Mouse (Mus musculus) cerebellum, adult 18-20 months (tissue): ENCODE measurements at regions not wholly inside any gene's neighbourhood (a gene's known extent, or its start where the extent isn't known, plus 50 kb on each side); places are given as distances from the start of the nearest gene placed in this dataset.

Experiments used
- DNase-seq, 2 experiments: peaks; one replicate each; pipeline ENCODE4 v3.0.0; 2021

GRCm38 (mm10) chr6:100517662-100518061, 153.3 kb downstream of the Shq1 start:
- DNase-seq, result no peak

GRCm38 (mm10) chr6:100512676-100513075, 158.3 kb downstream of the Shq1 start:
- DNase-seq, result peak; percentile 22 to 28

- no peak for DNase-seq
Observed at GRCm38 (mm10) chr6:100510676-100511075, 160.3 kb downstream of the Shq1 start.

DNA sequence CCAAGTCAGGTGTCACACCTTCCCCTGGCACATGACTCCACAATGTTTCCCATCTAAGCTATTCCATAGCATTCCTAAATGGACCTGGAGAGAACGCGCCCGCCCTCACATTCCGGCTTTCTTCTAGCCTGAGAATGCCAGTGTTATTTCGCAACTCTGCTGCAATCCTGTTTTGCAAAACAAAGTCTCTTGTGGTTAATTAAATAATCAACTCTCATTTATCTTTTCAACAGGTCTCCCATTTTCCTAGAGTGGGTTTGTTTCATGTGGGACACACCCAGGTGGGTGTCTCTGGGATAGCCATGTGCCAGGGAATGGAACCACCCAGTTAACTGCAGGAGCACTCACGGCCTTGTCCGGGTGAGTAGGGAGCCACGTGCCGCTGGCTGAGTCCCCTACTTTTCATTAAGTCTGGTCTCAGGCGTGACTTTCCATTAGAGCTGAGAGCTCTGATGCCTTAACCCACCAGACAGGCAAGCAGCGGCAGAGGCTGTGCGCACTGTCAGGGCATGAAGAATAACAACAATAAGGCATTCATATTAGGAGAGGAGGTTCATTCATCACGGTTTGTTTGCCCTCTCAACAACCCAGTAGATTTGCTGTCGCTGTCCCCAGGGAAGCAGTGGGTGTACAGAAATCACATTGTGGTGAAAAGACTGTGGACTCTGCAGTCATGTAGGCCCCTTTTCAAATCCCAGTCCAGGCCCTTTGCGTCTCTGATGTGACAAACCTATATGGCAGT, 165.3 kb downstream of the Shq1 start:
- no peak for DNase-seq

- DNase-seq, result peak; percentile 90 to 91
Observed at GRCm38 (mm10) chr6:100502961-100503782, 167.8 kb downstream of the Shq1 start.

- no peak for DNase-seq
Observed at GRCm38 (mm10) chr6:100502139-100502538, 168.8 kb downstream of the Shq1 start.

GRCm38 (mm10) chr6:100500741-100501140, 170.2 kb downstream of the Shq1 start:
- DNase-seq, result no peak

- DNase-seq, result no peak
Observed at GRCm38 (mm10) chr6:100500060-100500459, 170.9 kb downstream of the Shq1 start.

- DNase-seq, result no peak
Observed at GRCm38 (mm10) chr6:100498861-100499271, 172.1 kb downstream of the Shq1 start.

DNA sequence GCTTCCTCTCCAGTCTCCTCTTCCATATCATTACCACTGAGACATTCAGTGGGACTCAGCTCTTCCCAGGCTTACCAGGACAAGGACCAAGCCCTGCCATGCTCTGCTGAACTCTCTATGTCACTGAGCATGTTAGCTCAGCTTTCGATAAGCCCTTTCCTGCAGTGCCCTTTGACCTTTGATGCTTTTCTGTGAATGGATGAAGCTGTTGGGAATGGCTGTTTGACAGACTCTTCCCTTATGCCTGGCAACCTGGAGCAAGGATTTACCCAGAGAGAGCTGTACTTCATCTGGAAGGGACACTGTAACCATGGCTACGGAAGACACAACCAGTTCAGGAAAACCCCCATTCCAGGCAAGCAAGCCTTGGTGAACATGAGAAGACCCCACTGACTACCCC, 172.8 kb downstream of the Shq1 start:
- no peak for DNase-seq

DNA sequence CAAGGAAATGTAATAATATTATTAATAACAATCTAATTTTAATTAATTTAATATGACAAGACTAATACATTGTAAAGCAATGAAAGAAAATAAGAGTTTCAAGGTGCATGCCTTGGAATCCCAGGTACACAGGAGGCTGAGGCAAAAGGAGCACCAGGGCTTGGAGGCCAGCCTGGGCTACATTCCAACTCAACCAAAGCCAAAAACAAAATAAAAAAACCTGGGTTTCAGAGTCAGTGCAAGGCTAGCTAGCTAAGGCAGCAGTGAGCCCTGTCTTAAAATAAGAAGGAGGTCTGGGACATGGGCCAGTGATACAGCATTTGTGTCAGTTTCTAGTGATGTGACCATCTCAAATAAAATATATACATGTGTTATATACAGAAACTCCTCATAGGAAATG, 174.8 kb downstream of the Shq1 start:
- DNase-seq, result no peak

DNA sequence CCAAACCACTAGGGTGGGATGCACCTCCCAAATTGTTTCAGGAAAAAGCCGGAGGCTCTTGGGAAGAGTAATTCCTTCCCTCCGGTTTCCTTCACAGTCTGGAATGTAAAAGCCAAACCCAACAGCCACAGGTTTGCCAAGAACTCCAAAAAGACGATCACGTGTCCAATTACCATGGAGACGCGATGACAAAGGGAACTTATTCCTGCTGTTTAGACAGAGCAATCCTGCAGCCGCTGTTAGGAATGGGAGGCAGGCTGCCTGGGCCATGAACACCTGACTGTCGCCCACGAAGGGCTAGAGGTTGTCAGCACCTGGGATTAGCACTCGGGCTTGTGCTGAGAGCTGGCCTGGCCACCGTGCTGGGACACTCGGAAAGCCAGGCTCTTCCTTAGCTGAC, 175.8 kb downstream of the Shq1 start:
- DNase-seq, result no peak

- no peak for DNase-seq
Observed at GRCm38 (mm10) chr6:100493558-100493957, 177.4 kb downstream of the Shq1 start.

- DNase-seq, result no peak
Observed at GRCm38 (mm10) chr6:100491811-100492210, 179.1 kb downstream of the Shq1 start.

DNA sequence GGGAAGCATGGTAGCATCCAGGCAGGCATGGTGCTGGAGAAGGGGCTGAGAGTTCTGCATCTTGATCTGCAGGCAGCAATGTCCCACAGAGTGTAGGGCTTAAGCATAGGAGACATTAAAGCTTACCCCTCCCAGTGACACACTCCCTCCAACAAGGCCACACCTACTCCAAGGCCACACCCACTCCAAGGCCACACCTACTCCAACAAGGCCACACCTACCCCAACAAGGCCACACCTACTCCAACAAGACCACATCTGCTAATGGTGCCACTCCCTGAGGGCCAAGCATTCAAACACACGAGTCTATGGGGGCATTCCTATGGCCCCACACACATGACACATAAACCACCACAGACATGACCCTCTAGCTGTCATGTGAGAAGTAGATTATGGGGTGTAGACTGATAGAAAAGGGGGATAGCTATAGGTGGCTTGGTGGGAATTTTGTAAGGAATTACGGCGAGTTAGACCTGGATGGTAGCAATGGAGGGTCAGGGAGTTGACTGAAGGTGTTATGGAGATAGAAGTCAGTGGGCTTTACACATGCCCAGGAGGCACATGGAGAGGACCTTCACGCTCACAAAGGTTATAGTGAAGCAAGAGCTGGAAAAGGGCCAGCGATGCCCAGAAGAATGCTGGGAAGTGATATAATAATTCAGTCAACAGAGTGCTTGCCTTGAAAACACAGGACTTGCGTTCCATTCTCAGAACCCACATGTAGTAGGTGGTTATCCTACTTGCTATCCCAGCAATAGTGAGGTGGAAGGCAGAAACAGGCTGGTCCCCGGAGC, 179.8 kb downstream of the Shq1 start:
- DNase-seq, result no peak

DNA sequence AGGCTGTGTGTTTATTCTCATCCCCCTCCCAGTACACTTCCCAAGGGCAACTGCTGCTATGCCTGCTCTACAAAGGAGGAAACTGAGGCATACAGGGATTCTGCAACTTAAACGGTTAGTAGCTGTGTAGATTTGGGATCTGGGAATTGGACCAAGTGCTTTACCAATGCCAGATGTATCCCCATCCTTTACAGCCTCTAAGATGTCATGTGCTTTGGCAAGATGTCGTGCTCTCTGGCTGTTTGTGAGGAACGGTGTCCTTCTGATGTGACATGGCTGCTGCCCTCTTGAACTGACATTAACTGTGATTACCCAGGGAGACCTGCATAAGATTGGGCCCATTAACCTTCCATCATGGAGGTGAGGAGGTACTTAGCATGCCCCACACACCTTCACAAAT, 187.1 kb downstream of the Shq1 start:
- DNase-seq, result no peak

- DNase-seq, result no peak
Observed at GRCm38 (mm10) chr6:100483084-100483810, 187.7 kb downstream of the Shq1 start.

DNA sequence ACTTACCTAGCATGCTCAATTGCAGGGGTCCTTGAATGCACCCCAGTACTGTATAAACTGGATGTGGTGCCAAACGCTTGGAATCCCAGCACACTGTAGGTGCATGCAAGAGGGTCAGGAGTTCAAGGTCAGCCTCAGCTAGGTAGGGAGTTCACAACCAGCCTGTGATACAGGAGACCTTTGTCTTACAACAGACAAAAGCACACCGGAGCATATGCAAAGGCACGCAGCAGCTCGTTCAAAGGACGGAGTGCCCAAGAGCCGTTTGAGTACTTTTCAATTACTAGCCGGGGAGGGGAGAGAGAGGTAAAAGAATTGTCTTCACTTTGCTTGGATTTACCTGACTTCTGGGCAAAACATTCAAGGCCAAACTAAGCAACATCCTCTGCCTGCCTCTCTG, 188.4 kb downstream of the Shq1 start:
- DNase-seq, result no peak

DNA sequence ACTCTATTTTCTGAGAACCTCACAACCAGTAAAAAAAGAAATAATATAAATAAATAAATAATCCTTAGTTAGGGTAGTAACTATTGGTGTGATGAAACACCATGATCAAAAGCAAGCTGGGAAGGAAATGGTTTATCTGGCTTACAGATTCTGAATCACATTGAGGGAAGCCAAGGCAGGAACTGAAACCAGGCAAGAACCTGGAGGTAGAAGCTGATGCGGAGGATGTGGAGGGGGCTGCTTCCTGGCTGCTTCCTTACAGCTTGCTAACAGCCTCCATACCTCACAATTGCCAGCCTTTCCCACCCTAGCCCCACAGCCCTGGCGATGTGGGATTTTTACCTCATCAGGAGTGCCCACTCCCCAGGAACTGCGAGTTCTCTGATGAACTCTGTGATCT, 190.4 kb downstream of the Shq1 start:
- DNase-seq, result no peak

DNA sequence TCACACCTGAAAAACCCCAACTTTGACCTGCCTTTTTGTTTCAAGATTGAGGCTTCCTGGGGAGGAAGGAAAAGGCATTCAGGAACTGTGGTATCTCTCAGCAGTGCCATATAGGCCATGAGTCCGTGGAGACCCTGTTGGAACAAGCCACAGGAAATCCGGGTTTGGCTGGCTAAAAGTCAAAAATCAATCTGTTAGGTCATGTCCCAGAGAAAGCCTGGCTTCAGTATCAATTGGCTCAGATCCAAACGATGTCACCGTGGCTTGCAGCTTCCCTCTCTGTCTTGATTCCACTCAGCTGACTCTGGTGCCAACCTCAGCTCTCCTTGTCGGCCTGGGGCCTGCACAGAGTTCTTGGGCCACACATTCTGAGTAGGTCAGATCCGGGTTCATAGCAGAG, 191.1 kb downstream of the Shq1 start:
- DNase-seq, result no peak

DNA sequence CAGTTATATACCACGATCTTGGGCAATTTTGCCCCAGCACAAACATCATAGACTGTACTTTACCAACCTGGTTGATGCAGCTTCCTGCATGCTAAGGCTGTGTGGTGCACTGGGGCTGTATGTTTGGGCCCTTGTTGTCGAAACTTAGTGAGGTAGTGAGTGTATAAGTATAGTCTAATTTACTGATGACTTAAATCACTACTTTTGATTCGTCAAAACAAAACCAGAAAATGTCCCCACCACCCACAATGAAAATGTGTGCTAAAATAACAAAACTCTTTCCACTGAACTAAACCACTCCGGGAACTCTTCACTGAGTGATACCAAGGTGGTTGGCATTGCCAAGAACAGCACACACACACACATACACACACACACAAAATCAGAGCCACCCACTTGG, 191.5 kb downstream of the Shq1 start:
- DNase-seq, result no peak

DNA sequence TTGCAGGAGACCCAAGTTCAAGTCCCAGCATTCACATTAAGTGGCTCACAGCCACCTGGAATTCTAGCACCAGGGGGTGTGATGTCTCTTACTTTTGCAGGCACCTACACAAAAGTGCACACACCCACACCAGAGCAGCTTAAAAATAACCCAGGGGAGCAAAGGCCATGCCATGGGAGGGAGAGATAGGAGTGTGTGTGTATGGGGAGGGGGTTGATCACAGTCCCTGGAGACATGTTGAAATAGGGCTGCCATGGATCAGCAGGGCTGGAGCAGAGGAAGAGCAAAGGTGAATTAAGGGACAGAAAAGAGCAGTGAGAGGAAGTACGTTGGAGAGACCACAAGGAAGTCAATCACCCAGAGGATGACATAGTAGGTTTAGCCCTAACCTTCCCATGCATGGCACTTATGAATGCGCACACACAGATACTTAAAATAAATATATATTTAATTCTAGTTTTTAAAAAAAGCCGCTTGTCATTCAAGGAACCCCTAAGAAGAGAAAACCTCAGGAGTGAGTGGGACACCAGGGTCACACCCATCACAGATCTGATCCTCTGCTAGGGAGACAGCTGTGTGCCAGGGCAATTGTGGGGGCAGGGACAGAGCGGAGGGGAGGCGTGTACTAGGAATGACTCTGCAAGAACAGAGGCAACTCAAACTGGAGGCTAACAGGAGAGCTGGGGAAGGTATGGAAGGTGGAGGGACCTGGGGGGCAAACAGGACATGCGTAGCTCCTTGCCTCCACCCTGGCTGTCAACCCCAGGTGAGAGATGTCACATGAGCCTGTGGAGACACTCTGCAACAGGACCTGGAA, 189.5 kb upstream of the Rybp start:
- DNase-seq, result no peak
